Mouse (Mus musculus): ENCODE results near the gene Tbc1d22b. TPM values are rescaled to one million over a fixed set of nuclear protein-coding genes. Genes with fewer than 3 reads are reported as not detected.
"Not testable (repeated sequence)": the region's sequence is repeated elsewhere in the genome, so short reads cannot be mapped to it uniquely, and the experiment has no call there.

The Tbc1d22b gene
- 10 to 100 TPM; 14.5 to 15.1 TPM for total RNA-seq (2021)
- long read RNA-seq, experiment 1, transcript Tbc1d22b-201 (13 exons, 3,595 nt): major isoform, 11 of 13 reads
- long read RNA-seq, experiment 1, partial matches to known transcripts: 1 of 13 reads
- long read RNA-seq, experiment 1, other reads (novel, unspliced or antisense): 1 of 13 reads
- long read RNA-seq, experiment 2, transcript Tbc1d22b-201 (13 exons, 3,595 nt): major isoform, 5 of 10 reads
- long read RNA-seq, experiment 2, partial matches to known transcripts: 4 of 10 reads
- long read RNA-seq, experiment 2, other reads (novel, unspliced or antisense): 1 of 10 reads

GRCm38 (mm10) chr17:29549543-29550428 is at the start of gene Tbc1d22b, which contains the start of gene Gm17657:
Tbc1d22b (plus strand) TSS chr17:29549785.
Gm17657 (minus strand) TSS chr17:29549638.
- DNase-seq: peak; percentile 92 to 93
- intact Hi-C loops (cut with DNase I): no loop called here

DNA sequence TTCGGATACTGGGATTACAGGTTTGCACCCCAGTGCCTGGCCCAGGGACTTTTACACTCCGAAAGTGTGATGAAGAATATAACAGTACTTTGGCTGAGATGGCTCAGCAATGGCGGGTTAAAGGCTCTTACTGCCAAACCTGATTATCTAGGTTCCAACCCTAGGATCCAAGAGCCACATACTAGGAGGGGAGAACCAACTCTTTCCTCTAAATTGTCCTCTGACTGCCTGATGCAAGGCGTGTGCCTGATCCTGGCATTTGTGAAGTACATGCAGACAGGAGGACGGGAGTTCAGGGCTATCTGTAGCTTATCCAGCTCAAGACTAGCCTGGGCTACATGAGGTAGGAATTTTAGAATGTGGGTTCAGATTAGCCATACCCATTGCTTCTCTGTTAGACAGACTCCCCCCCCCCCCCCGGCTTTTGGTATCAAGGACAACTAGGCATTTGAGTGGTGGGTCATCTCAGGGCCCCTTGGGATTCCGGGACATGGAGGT is 49.3 kb upstream of the Tbc1d22b start:
- no peak for DNase-seq
- intact Hi-C loops (cut with DNase I): no loop called here

DNA sequence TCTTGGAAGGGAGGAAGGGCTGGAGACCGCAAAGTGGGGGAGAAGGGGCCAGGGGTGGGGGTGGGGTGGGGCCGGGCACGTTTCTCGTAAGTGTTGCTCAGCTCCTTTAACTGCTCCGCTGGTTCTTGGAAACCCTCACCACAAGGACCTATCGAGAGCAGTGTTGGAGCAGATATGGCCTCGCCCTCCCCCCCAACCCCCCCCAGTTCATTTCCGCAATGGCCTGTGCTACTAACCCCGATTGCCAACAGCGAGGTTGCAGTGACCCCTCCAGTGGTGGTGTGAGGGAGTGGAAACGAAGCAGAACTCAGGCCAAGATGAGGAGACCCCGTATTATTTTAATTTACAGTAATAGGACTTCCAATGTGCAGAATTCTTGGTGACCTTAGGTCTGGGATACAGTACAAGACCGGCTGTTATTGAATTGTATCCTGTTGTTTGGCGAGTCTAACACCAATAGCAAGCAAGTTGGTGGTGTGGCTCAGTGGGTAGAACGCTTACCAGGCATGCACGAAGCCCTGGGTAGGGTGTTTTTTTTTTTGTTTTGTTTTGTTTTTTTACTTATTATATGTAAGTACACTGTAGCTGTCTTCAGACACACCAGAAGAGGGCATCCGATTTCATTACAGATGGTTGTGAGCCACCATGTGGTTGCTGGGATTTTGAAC is 48.6 kb upstream of the Tbc1d22b start:
- intact Hi-C loops (cut with DNase I): no loop called here
- no peak for DNase-seq

- no peak for DNase-seq
- intact Hi-C loops (cut with DNase I): loop anchor here (2.0 kb wide), 1 partner anchor 109 kb away; no protein-coding TSS in a partner anchor
Measured at GRCm38 (mm10) chr17:29502005-29502668, 47.4 kb upstream of the Tbc1d22b start.

DNA sequence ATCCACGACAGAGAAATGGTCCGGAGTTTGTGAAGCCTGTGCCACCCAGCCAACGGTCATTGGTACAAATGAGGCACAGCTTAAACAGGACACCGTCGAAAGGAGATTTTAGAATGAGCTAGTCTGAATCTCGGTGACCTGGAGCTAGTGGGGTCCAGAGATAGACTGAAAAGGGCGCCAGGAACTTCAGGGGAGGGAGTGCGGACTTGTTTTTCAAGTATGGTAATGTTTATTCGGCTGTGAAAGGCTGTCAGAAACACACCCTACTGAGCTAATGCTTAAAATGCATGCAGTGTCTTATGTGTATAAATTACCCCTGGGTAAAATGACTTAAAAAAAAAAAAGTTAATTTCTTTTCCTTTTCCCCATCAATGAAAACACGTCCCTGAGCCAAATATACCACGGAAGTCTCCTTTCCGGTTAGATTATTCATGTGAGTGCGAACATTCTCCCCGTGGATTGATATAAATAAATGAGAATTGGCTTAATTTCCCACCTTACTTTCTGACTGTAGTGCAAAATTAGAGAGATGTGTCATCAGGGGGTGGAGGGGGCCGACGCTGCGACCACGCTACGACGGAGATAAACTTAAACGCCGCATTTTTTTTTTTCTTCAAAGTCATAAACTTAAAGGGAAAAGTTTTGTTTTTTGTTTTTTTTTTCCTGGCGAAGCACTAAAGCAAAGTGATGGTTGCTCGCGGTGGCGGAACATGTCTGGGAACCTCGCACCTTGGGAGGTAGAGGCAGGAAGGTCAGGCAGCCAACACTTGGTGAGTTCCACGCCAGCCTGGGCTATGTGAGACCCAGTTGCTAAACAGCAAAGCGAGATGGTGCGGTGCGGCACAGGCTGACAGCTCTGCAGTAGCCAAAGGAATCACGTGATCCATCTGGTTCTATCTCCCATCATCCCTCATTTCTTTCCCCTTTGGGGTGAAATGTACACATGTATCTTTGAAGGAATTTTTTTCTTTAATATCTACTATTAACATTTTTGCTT is 46.6 kb upstream of the Tbc1d22b start:
- no peak for DNase-seq
- intact Hi-C loops (cut with DNase I): loop anchor here (2.0 kb wide), 1 partner anchor 110 kb away; no protein-coding TSS in a partner anchor

DNA sequence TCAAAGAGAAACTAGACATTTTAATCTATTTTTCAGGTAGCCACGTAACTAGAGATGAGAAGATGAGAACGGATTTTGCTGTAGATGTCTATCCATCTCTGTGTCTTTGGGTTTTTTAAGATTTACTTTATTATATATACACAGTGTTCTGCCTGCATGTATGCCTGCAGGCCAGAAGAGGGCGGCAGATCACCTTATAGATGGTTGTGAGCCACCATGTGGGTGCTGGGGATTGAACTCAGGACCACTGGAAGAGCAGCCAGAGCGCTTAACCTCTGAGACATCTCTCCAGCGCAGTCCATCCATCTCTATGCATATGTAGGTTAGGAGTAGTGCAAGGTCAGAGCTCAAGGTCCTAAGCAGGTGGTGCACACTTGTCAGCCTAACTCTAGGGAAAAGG is 45.9 kb upstream of the Tbc1d22b start:
- intact Hi-C loops (cut with DNase I): loop anchor here (2.0 kb wide), 1 partner anchor 111 kb away; no protein-coding TSS in a partner anchor
- peak in 1 of 2 experiments; percentile 9 for DNase-seq

DNA sequence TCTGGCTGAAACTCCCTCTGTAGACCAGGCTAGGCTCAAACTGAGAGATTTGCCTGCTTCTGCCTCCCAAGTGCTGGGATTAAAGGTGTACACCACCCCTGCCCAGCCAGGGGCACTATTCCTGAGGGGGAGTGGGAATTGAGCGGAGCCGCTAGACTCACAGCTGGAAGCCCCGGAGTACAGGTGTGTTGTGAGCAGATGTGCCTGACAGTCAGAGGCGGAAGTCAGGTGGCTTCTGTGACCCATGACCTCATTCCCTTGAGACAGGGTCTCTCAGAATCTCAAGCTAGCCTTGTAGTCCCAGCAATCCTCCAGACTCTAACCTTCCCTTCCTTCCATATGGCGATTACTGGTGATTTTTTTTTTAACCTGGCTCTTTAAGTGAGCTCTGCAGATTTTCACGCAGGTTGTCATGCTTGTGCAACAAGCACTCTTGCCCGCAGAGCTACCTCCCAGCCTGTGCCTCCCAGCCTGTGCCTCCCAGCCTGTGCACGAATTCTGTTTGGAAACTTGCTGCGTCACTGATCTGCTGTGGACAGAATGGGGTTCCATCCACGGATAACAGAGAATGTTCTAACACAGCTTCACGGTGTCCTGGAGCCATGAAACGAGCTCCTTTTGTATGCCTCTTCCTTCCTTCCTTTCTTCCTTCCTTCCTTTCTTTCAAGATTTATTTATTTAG is 40.5 kb upstream of the Tbc1d22b start:
- intact Hi-C loops (cut with DNase I): no loop called here
- no peak for DNase-seq

DNA sequence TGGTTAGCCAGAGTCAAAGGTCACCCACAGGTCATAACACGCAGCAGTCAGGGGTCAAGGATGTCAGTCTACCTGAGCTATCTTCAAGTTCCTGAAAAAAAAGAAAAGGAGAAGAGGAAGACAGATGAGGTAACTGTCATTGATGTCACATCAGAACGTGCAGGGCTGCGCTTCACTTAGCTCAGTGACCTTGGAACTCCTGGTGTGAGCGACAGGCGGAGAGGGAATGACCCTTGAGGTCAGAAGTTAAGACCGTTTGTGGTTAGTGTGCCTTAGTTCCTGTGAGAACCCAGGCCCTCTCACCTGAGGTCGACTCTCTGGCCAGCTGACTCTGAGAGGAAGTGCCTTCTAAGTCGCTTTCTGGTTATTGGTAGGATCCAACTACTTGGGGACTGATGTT is 38.9 kb upstream of the Tbc1d22b start:
- no peak for DNase-seq
- intact Hi-C loops (cut with DNase I): loop anchor here (5.0 kb wide), 1 partner anchor 243 kb away; the partner anchor contains the start of gene BC004004

GRCm38 (mm10) chr17:29513044-29513730 is 36.4 kb upstream of the Tbc1d22b start:
- intact Hi-C loops (cut with DNase I): loop anchor here (2.0 to 5.0 kb wide), 2 partner anchors 20 to 246 kb away; partner anchors contain the start of gene BC004004
- peak; percentile 69 to 78 for DNase-seq

DNA sequence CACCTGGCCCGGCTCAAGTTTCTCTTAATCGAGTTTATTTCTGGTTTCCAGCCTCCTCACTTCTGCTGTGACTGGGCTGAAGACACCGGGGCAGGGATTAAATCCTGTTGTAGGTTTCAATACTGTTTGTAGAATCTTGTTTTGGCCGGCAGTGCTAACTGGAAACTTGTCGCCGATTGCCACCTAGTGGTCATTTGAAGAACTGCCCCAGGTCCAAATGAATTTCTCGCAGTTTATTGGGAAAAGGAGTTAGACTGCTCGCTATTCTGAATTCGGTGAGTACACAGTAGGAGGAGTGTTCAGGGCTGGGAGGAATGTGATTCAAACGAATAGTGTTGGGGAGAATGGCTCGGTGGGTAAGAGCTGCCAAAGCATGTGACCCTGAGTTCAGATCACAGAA is 35.1 kb upstream of the Tbc1d22b start:
- intact Hi-C loops (cut with DNase I): loop anchor here (1.0 to 5.0 kb wide), 3 partner anchors 117 to 247 kb away; partner anchors contain the start of gene BC004004
- DNase-seq: peak; percentile 77 to 87

GRCm38 (mm10) chr17:29518665-29519064 is 30.9 kb upstream of the Tbc1d22b start:
- intact Hi-C loops (cut with DNase I): loop anchor here (5.0 kb wide), 1 partner anchor 341 kb away; no protein-coding TSS in a partner anchor
- not testable (repeated sequence) for DNase-seq

DNA sequence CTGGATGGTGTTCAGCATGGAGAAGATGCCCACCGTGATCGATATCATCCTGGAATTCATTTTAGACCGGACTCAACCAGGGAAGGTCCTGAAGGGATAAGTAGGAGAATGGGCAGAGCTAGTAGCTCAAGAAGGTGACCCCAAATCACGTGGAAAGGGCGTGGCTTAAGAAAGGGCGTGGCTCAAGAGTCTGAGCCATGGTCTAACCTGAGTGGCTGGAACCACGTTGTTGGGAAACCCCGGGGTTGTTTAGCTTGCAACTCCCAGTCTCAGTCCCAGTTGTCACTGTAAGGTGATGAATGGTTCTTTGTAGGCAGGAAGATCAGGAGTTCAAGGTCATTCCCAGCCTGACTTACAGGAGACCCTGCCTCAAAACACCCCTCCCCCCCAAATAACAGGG is 29.9 kb upstream of the Tbc1d22b start:
- intact Hi-C loops (cut with DNase I): loop anchor here (5.0 kb wide), 1 partner anchor 342 kb away; no protein-coding TSS in a partner anchor
- DNase-seq: no peak

- intact Hi-C loops (cut with DNase I): no loop called here
- no peak for DNase-seq
Measured at GRCm38 (mm10) chr17:29525613-29526012, 24.0 kb upstream of the Tbc1d22b start.

GRCm38 (mm10) chr17:29528568-29529187 is 20.9 kb upstream of the Tbc1d22b start:
- peak; percentile 14 to 36 for DNase-seq
- intact Hi-C loops (cut with DNase I): no loop called here

- DNase-seq: no peak
- intact Hi-C loops (cut with DNase I): no loop called here
Measured at GRCm38 (mm10) chr17:29530508-29530907, 19.1 kb upstream of the Tbc1d22b start.

DNA sequence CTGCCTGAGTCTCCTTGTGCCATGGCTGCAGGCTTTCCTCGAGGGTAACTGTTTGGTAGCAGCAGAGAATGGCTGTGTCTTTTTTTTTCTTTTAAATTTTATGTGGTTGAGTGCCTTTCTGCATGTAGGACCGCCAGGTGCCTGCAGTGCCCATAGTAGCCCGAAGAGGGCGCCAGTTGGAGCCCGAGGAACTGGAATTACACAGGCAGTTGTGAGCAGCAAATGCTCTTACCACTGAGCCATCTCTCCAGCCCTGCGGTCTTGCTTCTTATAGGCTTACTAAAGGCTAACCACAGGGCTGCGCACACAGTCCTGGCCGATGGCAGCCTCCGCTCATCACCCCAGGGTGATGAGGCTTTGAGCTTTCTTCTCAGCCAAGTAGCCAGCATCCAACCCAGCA is 18.3 kb upstream of the Tbc1d22b start:
- no peak for DNase-seq
- intact Hi-C loops (cut with DNase I): no loop called here
